Mouse (Mus musculus): Measurements from ENCODE around the gene Agl. TPM values are rescaled to one million over a fixed set of nuclear protein-coding genes. Genes with fewer than 3 reads are reported as not detected.

Gene Agl
- total RNA-seq, 4 experiments from 2014 or later: 49.9 to 75.6 (median 62.3) TPM

Other genes with a start within 250 kb of the Agl start
- 1 to 10 TPM; 1.1 to 4.8 (median 1.5) TPM for gene Lrrc39, start 245.2 kb downstream of the Agl start, total RNA-seq (2022)
- 1 to 10 TPM; 2.4 to 3.4 (median 3.0) TPM for gene Sass6, start 213.2 kb downstream of the Agl start, total RNA-seq (2022)
- gene Trmt13, start 193.6 kb downstream of the Agl start, total RNA-seq (2022): 10 to 100 TPM; 13.6 to 27.7 (median 18.2) TPM
- 10 to 100 TPM; 53.3 to 62.0 (median 60.8) TPM for gene Mfsd14a, start 145.5 kb downstream of the Agl start, total RNA-seq (2022)
- gene Gm43191, start 126.9 kb downstream of the Agl start, total RNA-seq (2022): not detected
- 10 to 100 TPM; 24.5 to 30.0 (median 28.0) TPM for gene Slc35a3, start 95.3 kb downstream of the Agl start, total RNA-seq (2022)
- gene Frrs1, start 51.3 kb upstream of the Agl start, total RNA-seq (2022): 10 to 100 TPM in 2 of 4 experiments, 1 to 10 TPM in 2; 6.2 to 25.3 (median 16.2) TPM
- not detected for gene 4930455H04Rik, start 160.1 kb upstream of the Agl start, total RNA-seq (2022)
- 10 to 100 TPM; 37.4 to 65.1 (median 51.8) TPM for gene Palmd, start 160.8 kb upstream of the Agl start, total RNA-seq (2022)